Mouse (Mus musculus) embryonic facial prominence, embryonic 12.5 days (tissue): ENCODE data around the gene Tgif2. TPM values are rescaled to one million over a fixed set of nuclear protein-coding genes. Genes with fewer than 3 reads are reported as not detected.
"Not testable (repeated sequence)": the region's sequence is repeated elsewhere in the genome, so short reads cannot be mapped to it uniquely, and the experiment has no call there.

Experiments
- ATAC-seq: fragments of 200-750 bp; cut with Nextera tagmentation; 2 replicates; pipeline ENCODE4 v1.8.0; 2017; ENCODE audit not compliant: insufficient number of reproducible peaks, insufficient read depth, low FRiP score, low TSS enrichment
- H3K27ac ChIP-seq: fragments of 300-500 bp; sonication (generic); 2 replicates; pipeline ENCODE4 v1.5.1; 2016; ENCODE audit warnings: mild to moderate bottlenecking
- H3K27me3 ChIP-seq: fragments of 300-500 bp; sonication (generic); 2 replicates; pipeline ENCODE4 v1.6.1; 2016; ENCODE audit warnings: mild to moderate bottlenecking, moderate library complexity
- H3K36me3 ChIP-seq: fragments of 300-500 bp; sonication (generic); 2 replicates; pipeline ENCODE4 v1.6.1; 2016; ENCODE audit warnings: mild to moderate bottlenecking
- H3K4me1 ChIP-seq: fragments of 300-500 bp; sonication (generic); 2 replicates; pipeline ENCODE4 v1.6.1; 2016
- H3K4me2 ChIP-seq: fragments of 300-500 bp; sonication (generic); replicated peaks from 2 replicates; pipeline ENCODE4 v1.6.1; 2016; ENCODE audit warnings: mild to moderate bottlenecking, moderate library complexity
- H3K4me3 ChIP-seq: fragments of 300-500 bp; sonication (generic); 2 replicates; pipeline ENCODE4 v1.5.1; 2016; ENCODE audit warnings: mild to moderate bottlenecking
- H3K9ac ChIP-seq: fragments of 300-500 bp; sonication (generic); 2 replicates; pipeline ENCODE4 v1.6.1; 2016; ENCODE audit warnings: mild to moderate bottlenecking, moderate library complexity
- H3K9me3 ChIP-seq: fragments of 300-500 bp; sonication (generic); 2 replicates; pipeline ENCODE4 v1.6.1; 2016; ENCODE audit warnings: mild to moderate bottlenecking, moderate library complexity
- WGBS: fragments of 180-500 bp; shearing (Covaris S2); methylation state at CpG from one replicate; pipeline ENCODE4 v1.1.7; 2016; 5-methylcytosine and 5-hydroxymethylcytosine counted together
- polyA plus RNA-seq: library from polyadenylated mRNA; unstranded; fragments of >200 nt; fragmentation: Nextera tagmentation; extraction: Ambion mirVana; gene quantifications from 2 replicates; pipeline ENCODE4 v1.2.1, GENCODE M21; 2016

Tgif2 gene
- polyA plus RNA-seq, 1 experiment from 2014 or later: 95.1 TPM

- Histone ChIP-seq H3K36me3 (peaks cover 50% of the 10 kb centered on the region), H3K4me2 (peak overlapping the region; percentile 82), H3K27ac (peak overlapping the region; percentile 67), H3K9me3 (no peaks in the 10 kb centered on the region), H3K4me3 (no peak overlapping the region), H3K4me1 (peaks cover 44% of the 10 kb centered on the region), H3K9ac (no peak overlapping the region), H3K27me3 (no peaks in the 10 kb centered on the region)
- 30% methylated on average over 10 of the region's 10 CpGs for WGBS
- ATAC-seq: no peak
Measured at GRCm38 (mm10) chr2:156844715-156845114, 4.9 kb downstream of the Tgif2 start.

- peaks cover 78% of the 10 kb centered on the region for H3K36me3 ChIP-seq
- H3K4me2 ChIP-seq: no peak overlapping the region
- WGBS: 45% methylated on average over 6 of the region's 6 CpGs
- peaks cover 37% of the 10 kb centered on the region for H3K4me1 ChIP-seq
- H3K27me3 ChIP-seq: no peaks in the 10 kb centered on the region
- no peak for ATAC-seq
- H3K9me3 ChIP-seq: no peaks in the 10 kb centered on the region
- H3K27ac ChIP-seq: 0 out of 2 replicates have a peak overlapping the region, but pooled peaks have one; percentile 11
- H3K9ac ChIP-seq: no peak overlapping the region
- no peak overlapping the region for H3K4me3 ChIP-seq
Measured at GRCm38 (mm10) chr2:156847653-156848052, 7.8 kb downstream of the Tgif2 start.

GRCm38 (mm10) chr2:156848526-156849182 is 8.8 kb downstream of the Tgif2 start:
- WGBS: 92% methylated on average over 6 of the region's 6 CpGs

GRCm38 (mm10) chr2:156850505-156850904 is 10.7 kb downstream of the Tgif2 start:
- peaks cover 71% of the 10 kb centered on the region for H3K36me3 ChIP-seq

More at GRCm38 (mm10) chr2:156848526-156849182, 8.8 kb downstream of the Tgif2 start:
- no peak overlapping the region for H3K4me3 ChIP-seq
- ATAC-seq: no peak
- H3K9ac ChIP-seq: no peak overlapping the region
- no peaks in the 10 kb centered on the region for H3K27me3 ChIP-seq
- H3K27ac ChIP-seq: no peak overlapping the region
- no peak overlapping the region for H3K4me2 ChIP-seq
- H3K36me3 ChIP-seq: peaks cover 82% of the 10 kb centered on the region
- peaks cover 27% of the 10 kb centered on the region for H3K4me1 ChIP-seq
- H3K9me3 ChIP-seq: no peaks in the 10 kb centered on the region

GRCm38 (mm10) chr2:156853584-156853983 is 13.8 kb downstream of the Tgif2 start:
- not testable (repeated sequence) for H3K4me1 ChIP-seq, ATAC-seq, H3K9ac ChIP-seq, H3K9me3 ChIP-seq, H3K27ac ChIP-seq, H3K4me3 ChIP-seq, H3K27me3 ChIP-seq, H3K4me2 ChIP-seq
- peaks cover 49% of the 10 kb centered on the region for H3K36me3 ChIP-seq
- 75% methylated on average over 9 of the region's 13 CpGs for WGBS

More at GRCm38 (mm10) chr2:156850505-156850904, 10.7 kb downstream of the Tgif2 start:
- no peaks in the 10 kb centered on the region for H3K9me3 ChIP-seq
- no peak overlapping the region for H3K27ac ChIP-seq
- H3K9ac ChIP-seq: no peak overlapping the region
- H3K4me1 ChIP-seq: 0 out of 2 replicates have a peak, but pooled peaks cover 12% of the 10 kb centered on the region
- no peak overlapping the region for H3K4me2 ChIP-seq
- ATAC-seq: no peak
- H3K27me3 ChIP-seq: no peaks in the 10 kb centered on the region
- 87% methylated on average over 5 of the region's 5 CpGs for WGBS
- no peak overlapping the region for H3K4me3 ChIP-seq

DNA sequence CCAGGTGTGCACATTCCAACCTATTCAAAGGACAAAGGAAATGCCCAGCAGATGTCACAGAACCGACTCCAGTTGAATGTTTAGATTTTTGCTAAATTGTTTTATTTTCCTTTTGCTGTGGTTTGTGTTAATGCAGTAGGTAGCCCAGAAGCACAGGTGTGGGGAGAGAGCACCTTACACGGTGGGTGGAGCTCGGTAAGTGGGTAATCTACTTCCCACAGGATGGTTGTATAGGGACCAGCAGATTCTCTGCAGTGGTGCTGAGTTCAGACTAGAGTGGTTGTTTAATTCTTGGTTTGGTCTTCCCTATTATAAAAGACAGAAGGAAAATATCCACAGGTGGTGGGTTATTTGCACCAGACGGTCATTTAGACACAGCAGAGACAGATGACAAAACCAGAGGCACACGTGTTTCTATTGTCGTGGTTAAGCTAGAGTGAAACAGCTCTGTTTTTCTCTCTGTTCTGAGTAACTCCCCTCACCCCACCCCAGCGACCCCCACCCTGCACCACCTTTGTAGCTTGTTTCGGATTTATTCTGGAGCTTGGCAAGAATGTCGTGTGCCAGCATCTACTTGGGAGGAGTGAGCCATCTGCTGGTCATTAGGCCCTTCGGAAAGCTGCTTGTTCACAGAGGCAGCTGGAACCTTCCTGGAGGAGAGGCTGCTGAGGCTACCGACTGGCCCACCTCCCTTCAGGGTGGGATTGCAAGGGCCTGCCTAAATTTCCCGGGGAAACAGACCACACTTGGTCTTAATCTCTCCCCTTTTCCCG is 14.4 kb downstream of the Tgif2 start:
- H3K27me3 ChIP-seq, H3K4me1 ChIP-seq, ATAC-seq, H3K4me3 ChIP-seq, H3K4me2 ChIP-seq, H3K27ac ChIP-seq, H3K9ac ChIP-seq, H3K9me3 ChIP-seq: not testable (repeated sequence)
- WGBS: 37% methylated on average over 13 of the region's 13 CpGs
- H3K36me3 ChIP-seq: peaks cover 43% of the 10 kb centered on the region

DNA sequence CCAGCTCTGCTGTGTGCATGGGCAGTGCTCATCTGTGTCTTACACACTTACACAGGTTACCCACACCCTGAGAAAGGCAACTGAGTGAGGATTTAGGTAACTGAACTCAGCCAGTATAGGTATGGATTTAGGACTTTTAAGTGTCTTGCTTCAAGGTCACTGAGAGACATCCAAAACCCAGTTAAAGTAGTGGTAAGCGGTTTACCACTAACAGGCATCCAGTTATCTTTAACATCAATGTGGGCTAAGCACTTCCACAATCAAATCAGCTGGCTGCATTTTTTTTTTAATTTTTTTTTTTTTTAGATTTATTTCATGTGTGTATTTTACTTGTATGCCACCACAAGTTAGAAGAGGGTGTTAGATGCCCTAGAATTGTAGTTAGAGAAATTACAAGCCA is 16.5 kb downstream of the Tgif2 start:
- Histone ChIP-seq H3K4me1 (0 out of 2 replicates have a peak, but pooled peaks cover 6% of the 10 kb centered on the region), H3K4me2 (no peak overlapping the region), H3K27ac (no peak overlapping the region), H3K36me3 (peaks cover 21% of the 10 kb centered on the region), H3K4me3 (no peak overlapping the region), H3K9me3 (no peaks in the 10 kb centered on the region), H3K27me3 (no peaks in the 10 kb centered on the region), H3K9ac (no peak overlapping the region)
- 93% methylated on average over 1 of the region's 1 CpGs for WGBS
- no peak for ATAC-seq

- H3K27ac ChIP-seq: no peak overlapping the region
Measured at GRCm38 (mm10) chr2:156857385-156857791, 17.6 kb downstream of the Tgif2 start.

DNA sequence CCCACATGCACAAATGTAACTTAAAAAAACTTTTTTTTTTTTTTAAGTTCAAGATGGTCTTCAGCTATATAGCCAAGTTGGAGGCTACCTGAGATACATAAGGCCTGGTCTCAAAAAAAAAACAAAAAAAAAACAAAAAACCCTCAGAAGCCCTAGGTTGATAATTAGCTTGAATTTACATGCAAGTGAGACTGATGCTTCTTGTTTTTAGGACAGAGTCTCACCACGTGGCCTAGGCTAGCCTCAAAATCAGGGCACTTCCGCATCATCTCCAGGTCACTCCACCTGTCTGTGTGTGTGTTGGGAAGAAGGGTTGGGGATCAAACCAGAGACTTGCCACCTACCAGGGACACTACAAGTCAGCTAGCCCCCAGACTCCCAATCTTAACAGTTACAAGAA is 18.0 kb downstream of the Tgif2 start, which contains the start of gene 4930518I15Rik:
Gene 4930518I15Rik (minus strand): TSS at position 112 of the 400 bp plus-strand sequence.
- H3K9ac ChIP-seq: no peak within 1 kb of the TSS
- H3K4me1 ChIP-seq: peaks cover 13% of the 10 kb centered on the region; the same call in 1 of the 2 replicates
- no peak for ATAC-seq
- H3K36me3 ChIP-seq: peaks cover 8% of the 10 kb centered on the region
- H3K9me3 ChIP-seq: no peaks in the 10 kb centered on the region
- H3K27ac ChIP-seq: peak within 1 kb of the TSS; percentile 59; the same call in 1 of the 2 replicates
- H3K4me2 ChIP-seq: no peak within 1 kb of the TSS
- WGBS: 84% methylated on average over 2 of the region's 2 CpGs
- H3K27me3 ChIP-seq: no peaks in the 10 kb centered on the region
- no peak within 1 kb of the TSS for H3K4me3 ChIP-seq

More at GRCm38 (mm10) chr2:156857385-156857791, 17.6 kb downstream of the Tgif2 start:
- no peak overlapping the region for H3K4me2 ChIP-seq
- no peak for ATAC-seq
- 69% methylated on average over 3 of the region's 3 CpGs for WGBS
- peaks cover 11% of the 10 kb centered on the region for H3K36me3 ChIP-seq
- H3K4me3 ChIP-seq: no peak overlapping the region
- no peak overlapping the region for H3K9ac ChIP-seq
- no peaks in the 10 kb centered on the region for H3K27me3 ChIP-seq
- no peaks in the 10 kb centered on the region for H3K9me3 ChIP-seq
- peaks cover 13% of the 10 kb centered on the region; the same call in 1 of the 2 replicates for H3K4me1 ChIP-seq

- ATAC-seq: no peak
- Histone ChIP-seq H3K27me3 (no peaks in the 10 kb centered on the region), H3K27ac (peak overlapping the region; percentile 59; the same call in 1 of the 2 replicates), H3K4me3 (no peak overlapping the region), H3K9me3 (no peaks in the 10 kb centered on the region), H3K4me2 (no peak overlapping the region), H3K36me3 (peaks cover 5% of the 10 kb centered on the region), H3K9ac (no peak overlapping the region), H3K4me1 (peaks cover 14% of the 10 kb centered on the region)
- 67% methylated on average over 7 of the region's 7 CpGs for WGBS
Measured at GRCm38 (mm10) chr2:156858671-156859070, 18.9 kb downstream of the Tgif2 start.

- H3K36me3 ChIP-seq: peaks cover 19% of the 10 kb centered on the region
- no peaks in the 10 kb centered on the region for H3K9me3 ChIP-seq
- peak overlapping the region; percentile 93 for H3K27ac ChIP-seq
- H3K4me1 ChIP-seq: peaks cover 20% of the 10 kb centered on the region
- ATAC-seq: peak; percentile 35
- WGBS: under 1% methylated on average over 19 of the region's 19 CpGs
- no peaks in the 10 kb centered on the region for H3K27me3 ChIP-seq
- peak overlapping the region; percentile 75 for H3K4me2 ChIP-seq
- peak overlapping the region; percentile 79 for H3K9ac ChIP-seq
- H3K4me3 ChIP-seq: peak overlapping the region; percentile 93
Measured at GRCm38 (mm10) chr2:156862041-156862717, 22.4 kb downstream of the Tgif2 start.
